Mouse (Mus musculus): ENCODE data around the gene Ehd1. TPM values are rescaled to one million over a fixed set of nuclear protein-coding genes. Genes with fewer than 3 reads are reported as not detected.

Gene Ehd1
- polyA plus RNA-seq, 1 experiment from 2014 or later = 44.9 TPM

GRCm38 (mm10) chr19:6262839-6263433 lies 13.6 kb upstream of the Ehd1 start:
- ATAC-seq (ENCODE audit: insufficient number of reproducible peaks, insufficient read depth, low FRiP score, low read depth) = peak; percentile 77
- H3K9me3 ChIP-seq (ENCODE audit: control insufficient read depth, low read depth, low read length) = no peaks in the 10 kb centered on the region
- H3K4me3 ChIP-seq (ENCODE audit: low read depth, low read length) = peak overlapping the region; percentile 14; the same call in 1 of the 2 replicates
- peaks cover 23% of the 10 kb centered on the region for H3K36me3 ChIP-seq (ENCODE audit: control insufficient read depth, insufficient read depth, low read length)
- peak overlapping the region; percentile 32; the same call in 1 of the 2 replicates for H3K4me2 ChIP-seq (replicated peaks; ENCODE audit: low read depth, low read length)
- no peaks in the 10 kb centered on the region for H3K27me3 ChIP-seq (ENCODE audit: control insufficient read depth, insufficient read depth, low read length)
- no peaks in the 10 kb centered on the region for H3K4me1 ChIP-seq (ENCODE audit: control insufficient read depth, insufficient read depth, low read length)
- peak overlapping the region; percentile 66 for H3K27ac ChIP-seq (ENCODE audit: low read length)
- no peak overlapping the region for H3K9ac ChIP-seq (replicated peaks; ENCODE audit: low read depth, low read length)
- WGBS = 68% methylated on average over 8 of the region's 8 CpGs

- Histone ChIP-seq H3K4me3 (ENCODE audit: low read depth, low read length) (peak overlapping the region; percentile 14), H3K9me3 (ENCODE audit: control insufficient read depth, low read depth, low read length) (no peaks in the 10 kb centered on the region), H3K27ac (ENCODE audit: low read length) (peak overlapping the region; percentile 66; the same call in 1 of the 2 replicates), H3K36me3 (ENCODE audit: control insufficient read depth, insufficient read depth, low read length) (peaks cover 11% of the 10 kb centered on the region), H3K27me3 (ENCODE audit: control insufficient read depth, insufficient read depth, low read length) (no peaks in the 10 kb centered on the region), H3K4me2 (replicated peaks; ENCODE audit: low read depth, low read length) (peak overlapping the region; percentile 32), H3K9ac (replicated peaks; ENCODE audit: low read depth, low read length) (no peak overlapping the region; the same call in 1 of the 2 replicates), H3K4me1 (ENCODE audit: control insufficient read depth, insufficient read depth, low read length) (0 out of 2 replicates have a peak, but pooled peaks cover 3% of the 10 kb centered on the region)
- 63% methylated on average over 9 of the region's 9 CpGs for WGBS
- no peak for ATAC-seq (ENCODE audit: insufficient number of reproducible peaks, insufficient read depth, low FRiP score, low read depth)
Measured at GRCm38 (mm10) chr19:6264200-6264599, 12.3 kb upstream of the Ehd1 start.

DNA sequence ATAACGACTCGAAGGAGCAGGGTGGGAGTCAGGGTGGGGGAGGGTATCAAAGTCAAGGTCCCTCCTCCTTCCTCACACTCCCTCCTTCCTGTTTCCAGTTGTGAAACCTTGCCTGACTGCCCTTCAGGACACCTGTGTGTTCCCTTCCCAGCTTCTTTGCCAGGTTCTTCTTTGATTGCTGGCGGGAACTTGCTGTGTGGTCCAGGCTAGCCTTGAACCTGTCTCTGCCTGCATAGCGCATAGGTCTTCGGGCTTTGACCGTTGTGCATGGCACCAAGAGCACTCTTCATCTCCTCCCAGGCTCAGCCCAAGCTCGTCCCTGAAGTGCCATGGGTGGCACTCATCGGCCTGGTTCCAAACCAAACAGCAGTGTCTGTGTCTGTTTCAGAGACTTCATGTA lies 11.6 kb upstream of the Ehd1 start:
- H3K27me3 ChIP-seq (ENCODE audit: control insufficient read depth, insufficient read depth, low read length) = no peaks in the 10 kb centered on the region
- no peak overlapping the region; the same call in 1 of the 2 replicates for H3K4me2 ChIP-seq (replicated peaks; ENCODE audit: low read depth, low read length)
- H3K4me1 ChIP-seq (ENCODE audit: control insufficient read depth, insufficient read depth, low read length) = 0 out of 2 replicates have a peak, but pooled peaks cover 3% of the 10 kb centered on the region
- no peak overlapping the region for H3K9ac ChIP-seq (replicated peaks; ENCODE audit: low read depth, low read length)
- no peak overlapping the region for H3K4me3 ChIP-seq (ENCODE audit: low read depth, low read length)
- H3K27ac ChIP-seq (ENCODE audit: low read length) = no peak overlapping the region
- WGBS = 80% methylated on average over 8 of the region's 8 CpGs
- ATAC-seq (ENCODE audit: insufficient number of reproducible peaks, insufficient read depth, low FRiP score, low read depth) = no peak
- peaks cover 9% of the 10 kb centered on the region; the same call in 1 of the 2 replicates for H3K36me3 ChIP-seq (ENCODE audit: control insufficient read depth, insufficient read depth, low read length)
- H3K9me3 ChIP-seq (ENCODE audit: control insufficient read depth, low read depth, low read length) = no peaks in the 10 kb centered on the region

DNA sequence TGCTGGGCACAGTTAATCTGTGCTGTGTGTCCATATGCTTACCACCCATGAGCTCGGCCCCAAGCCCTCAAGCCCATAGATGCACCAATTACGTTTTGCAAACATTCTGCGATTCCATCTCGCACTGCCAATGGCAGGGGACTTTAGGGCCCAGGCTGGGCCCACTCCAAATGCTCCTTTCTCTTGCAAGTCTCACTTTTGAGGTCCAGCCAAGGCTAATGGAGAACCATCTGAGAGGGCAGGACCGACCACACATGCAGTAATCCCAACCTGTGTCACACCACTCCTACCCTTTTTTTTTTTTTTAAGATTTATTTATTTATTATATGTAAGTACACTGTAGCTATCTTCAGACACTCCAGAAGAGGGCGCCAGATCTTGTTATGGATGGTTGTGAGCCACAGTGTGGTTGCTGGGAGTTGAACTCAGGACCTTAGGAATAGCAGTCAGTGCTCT lies 10.8 kb upstream of the Ehd1 start:
- 67% methylated on average over 6 of the region's 6 CpGs for WGBS
- Histone ChIP-seq H3K4me3 (ENCODE audit: low read depth, low read length) (no peak overlapping the region), H3K27ac (ENCODE audit: low read length) (no peak overlapping the region), H3K4me2 (replicated peaks; ENCODE audit: low read depth, low read length) (no peak overlapping the region), H3K27me3 (ENCODE audit: control insufficient read depth, insufficient read depth, low read length) (no peaks in the 10 kb centered on the region), H3K9ac (replicated peaks; ENCODE audit: low read depth, low read length) (no peak overlapping the region), H3K9me3 (ENCODE audit: control insufficient read depth, low read depth, low read length) (no peaks in the 10 kb centered on the region), H3K4me1 (ENCODE audit: control insufficient read depth, insufficient read depth, low read length) (0 out of 2 replicates have a peak, but pooled peaks cover 3% of the 10 kb centered on the region), H3K36me3 (ENCODE audit: control insufficient read depth, insufficient read depth, low read length) (peaks cover 8% of the 10 kb centered on the region; the same call in 1 of the 2 replicates)
- no peak for ATAC-seq (ENCODE audit: insufficient number of reproducible peaks, insufficient read depth, low FRiP score, low read depth)

GRCm38 (mm10) chr19:6267306-6268169 lies 9.0 kb upstream of the Ehd1 start:
- H3K9me3 ChIP-seq (ENCODE audit: control insufficient read depth, low read depth, low read length) = no peaks in the 10 kb centered on the region
- H3K4me1 ChIP-seq (ENCODE audit: control insufficient read depth, insufficient read depth, low read length) = 0 out of 2 replicates have a peak, but pooled peaks cover 3% of the 10 kb centered on the region
- WGBS = 59% methylated on average over 11 of the region's 11 CpGs
- no peak for ATAC-seq (ENCODE audit: insufficient number of reproducible peaks, insufficient read depth, low FRiP score, low read depth)
- H3K27ac ChIP-seq (ENCODE audit: low read length) = no peak overlapping the region
- H3K27me3 ChIP-seq (ENCODE audit: control insufficient read depth, insufficient read depth, low read length) = no peaks in the 10 kb centered on the region
- no peak overlapping the region for H3K4me2 ChIP-seq (replicated peaks; ENCODE audit: low read depth, low read length)
- H3K9ac ChIP-seq (replicated peaks; ENCODE audit: low read depth, low read length) = no peak overlapping the region
- H3K36me3 ChIP-seq (ENCODE audit: control insufficient read depth, insufficient read depth, low read length) = no peaks in the 10 kb centered on the region; the same call in 1 of the 2 replicates
- H3K4me3 ChIP-seq (ENCODE audit: low read depth, low read length) = no peak overlapping the region

- Histone ChIP-seq H3K9me3 (ENCODE audit: control insufficient read depth, low read depth, low read length) (no peaks in the 10 kb centered on the region), H3K4me1 (ENCODE audit: control insufficient read depth, insufficient read depth, low read length) (0 out of 2 replicates have a peak, but pooled peaks cover 3% of the 10 kb centered on the region), H3K4me3 (ENCODE audit: low read depth, low read length) (no peak overlapping the region), H3K27me3 (ENCODE audit: control insufficient read depth, insufficient read depth, low read length) (no peaks in the 10 kb centered on the region), H3K4me2 (replicated peaks; ENCODE audit: low read depth, low read length) (no peak overlapping the region), H3K9ac (replicated peaks; ENCODE audit: low read depth, low read length) (no peak overlapping the region), H3K36me3 (ENCODE audit: control insufficient read depth, insufficient read depth, low read length) (no peaks in the 10 kb centered on the region), H3K27ac (ENCODE audit: low read length) (no peak overlapping the region)
- ATAC-seq (ENCODE audit: insufficient number of reproducible peaks, insufficient read depth, low FRiP score, low read depth) = peak; percentile 64; the same call in 1 of the 2 replicates
- WGBS = 10% methylated on average over 8 of the region's 8 CpGs
Measured at GRCm38 (mm10) chr19:6268170-6268528, 8.4 kb upstream of the Ehd1 start.

DNA sequence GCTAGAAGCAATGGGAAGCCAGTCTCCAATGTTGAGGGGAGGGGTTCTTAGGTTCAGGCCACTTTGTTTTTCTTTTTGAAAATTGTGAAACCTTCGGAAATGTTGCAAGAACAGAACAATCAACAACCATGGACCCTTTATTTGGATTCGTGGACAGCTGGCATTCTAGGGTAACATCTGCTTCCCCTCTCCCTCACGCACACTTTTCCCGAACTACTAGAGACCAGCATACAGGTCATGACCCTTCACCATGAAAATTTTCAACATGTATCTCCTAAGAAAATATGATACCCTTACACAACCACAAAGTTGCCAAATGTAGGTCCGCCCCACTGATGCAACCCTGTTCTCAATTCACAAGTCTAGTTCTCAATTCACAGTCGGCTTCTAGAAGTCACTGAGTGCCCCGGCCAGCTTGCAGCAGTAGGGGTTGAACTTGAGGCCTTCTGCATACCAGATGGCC lies 7.8 kb upstream of the Ehd1 start:
- no peak overlapping the region for H3K4me2 ChIP-seq (replicated peaks; ENCODE audit: low read depth, low read length)
- no peak overlapping the region for H3K4me3 ChIP-seq (ENCODE audit: low read depth, low read length)
- no peak for ATAC-seq (ENCODE audit: insufficient number of reproducible peaks, insufficient read depth, low FRiP score, low read depth)
- no peak overlapping the region for H3K27ac ChIP-seq (ENCODE audit: low read length)
- 0 out of 2 replicates have a peak, but pooled peaks cover 3% of the 10 kb centered on the region for H3K4me1 ChIP-seq (ENCODE audit: control insufficient read depth, insufficient read depth, low read length)
- no peaks in the 10 kb centered on the region for H3K36me3 ChIP-seq (ENCODE audit: control insufficient read depth, insufficient read depth, low read length)
- no peak overlapping the region for H3K9ac ChIP-seq (replicated peaks; ENCODE audit: low read depth, low read length)
- no peaks in the 10 kb centered on the region for H3K27me3 ChIP-seq (ENCODE audit: control insufficient read depth, insufficient read depth, low read length)
- no peaks in the 10 kb centered on the region for H3K9me3 ChIP-seq (ENCODE audit: control insufficient read depth, low read depth, low read length)
- WGBS = 77% methylated on average over 7 of the region's 7 CpGs

DNA sequence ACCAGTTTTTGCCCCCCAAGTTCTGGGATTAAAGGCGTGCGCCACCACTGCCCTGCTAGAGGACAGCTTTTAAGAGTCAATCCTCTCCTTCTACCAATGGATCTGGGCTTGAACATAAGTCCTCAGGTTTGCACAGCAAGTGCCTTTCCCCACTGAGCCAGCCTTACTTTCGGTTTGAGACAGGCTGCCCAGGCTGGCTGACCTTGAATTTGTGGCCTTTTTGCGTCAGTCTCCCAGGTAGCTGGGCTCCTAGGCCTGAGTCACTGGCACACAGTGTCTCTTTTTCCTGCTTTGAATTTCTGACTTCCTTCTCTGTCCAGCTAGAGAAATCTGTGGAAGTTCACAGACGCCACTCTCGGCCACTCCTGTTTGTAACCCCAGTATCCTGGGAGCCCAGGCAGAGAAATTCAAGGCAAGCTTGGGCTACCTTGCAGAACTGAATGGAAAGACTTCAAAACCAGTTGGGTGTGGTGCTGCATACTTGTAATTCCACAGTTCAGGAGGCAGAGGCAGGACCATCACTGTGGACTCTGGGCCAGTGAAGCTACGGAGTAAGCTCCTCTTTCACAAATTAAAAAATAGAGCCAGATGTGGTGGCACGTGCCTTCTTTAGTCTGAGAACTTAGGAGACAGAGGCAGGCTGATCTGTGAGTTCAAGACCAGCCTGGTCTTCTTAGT lies 6.6 kb upstream of the Ehd1 start:
- WGBS = 91% methylated on average over 8 of the region's 8 CpGs
- H3K36me3 ChIP-seq (ENCODE audit: control insufficient read depth, insufficient read depth, low read length) = no peaks in the 10 kb centered on the region
- no peaks in the 10 kb centered on the region for H3K9me3 ChIP-seq (ENCODE audit: control insufficient read depth, low read depth, low read length)
- no peak for ATAC-seq (ENCODE audit: insufficient number of reproducible peaks, insufficient read depth, low FRiP score, low read depth)
- 0 out of 2 replicates have a peak, but pooled peaks cover 3% of the 10 kb centered on the region for H3K4me1 ChIP-seq (ENCODE audit: control insufficient read depth, insufficient read depth, low read length)
- no peaks in the 10 kb centered on the region for H3K27me3 ChIP-seq (ENCODE audit: control insufficient read depth, insufficient read depth, low read length)
- no peak overlapping the region for H3K4me3 ChIP-seq (ENCODE audit: low read depth, low read length)
- no peak overlapping the region for H3K27ac ChIP-seq (ENCODE audit: low read length)
- no peak overlapping the region for H3K4me2 ChIP-seq (replicated peaks; ENCODE audit: low read depth, low read length)
- H3K9ac ChIP-seq (replicated peaks; ENCODE audit: low read depth, low read length) = no peak overlapping the region
